Mouse (Mus musculus) embryonic facial prominence, embryonic 11.5 days (tissue): ENCODE measurements at regions not wholly inside any gene's neighbourhood (a gene's known extent, or its start where the extent isn't known, plus 50 kb on each side); places are given as distances from the start of the nearest gene placed in this dataset.

Experiments
- ATAC-seq: fragments of 200-750 bp; cut with Nextera tagmentation; replicated peaks from 2 replicates; pipeline ENCODE4 v1.8.0; 2017; ENCODE audit warnings: low read depth; ENCODE audit not compliant: insufficient number of reproducible peaks, low FRiP score, low TSS enrichment
- DNase-seq: peaks from one replicate; pipeline ENCODE4 v3.0.0-alpha.2; 2015; ENCODE audit warnings: low spot score
- H3K27ac ChIP-seq: fragments of 300-500 bp; sonication (generic); replicated peaks from 2 replicates; pipeline ENCODE4 v1.5.1; 2014; ENCODE audit warnings: mild to moderate bottlenecking, low read depth, low read length, control low read depth
- H3K27me3 ChIP-seq: fragments of 300-500 bp; sonication (generic); 2 replicates; pipeline ENCODE4 v1.6.1; 2014; ENCODE audit warnings: mild to moderate bottlenecking, low read length, moderate library complexity, mixed read lengths; ENCODE audit not compliant: control insufficient read depth, insufficient read depth
- H3K36me3 ChIP-seq: fragments of 300-500 bp; sonication (generic); replicated peaks from 2 replicates; pipeline ENCODE4 v1.6.1; 2014; ENCODE audit warnings: low read depth, mild to moderate bottlenecking, low read length, moderate library complexity, mixed read lengths; ENCODE audit not compliant: control insufficient read depth, insufficient read depth
- H3K4me1 ChIP-seq: fragments of 300-500 bp; sonication (generic); 2 replicates; pipeline ENCODE4 v1.6.1; 2014; ENCODE audit warnings: low read length, mixed read lengths; ENCODE audit not compliant: control insufficient read depth, insufficient read depth
- H3K4me2 ChIP-seq: fragments of 300-500 bp; sonication (generic); 2 replicates; pipeline ENCODE4 v1.6.1; 2014; ENCODE audit warnings: low read depth, mild to moderate bottlenecking, control low read depth, low read length, moderate library complexity
- H3K4me3 ChIP-seq: fragments of 300-500 bp; sonication (generic); 2 replicates; pipeline ENCODE4 v1.5.1; 2014; ENCODE audit warnings: low read depth, low read length, control low read depth
- H3K9ac ChIP-seq: fragments of 300-500 bp; sonication (generic); replicated peaks from 2 replicates; pipeline ENCODE4 v1.6.1; 2014; ENCODE audit warnings: mild to moderate bottlenecking, control low read depth, low read length
- H3K9me3 ChIP-seq: fragments of 300-500 bp; sonication (generic); replicated peaks from 2 replicates; pipeline ENCODE4 v1.6.1; 2016; ENCODE audit warnings: mild to moderate bottlenecking, low read length, inconsistent platforms, mixed read lengths; ENCODE audit not compliant: control insufficient read depth
- WGBS: fragments of 180-500 bp; shearing (Covaris S2); extraction: QIAGEN DNeasy Blood & Tissue Kit; methylation state at CpG from one replicate; pipeline ENCODE4 v1.1.7; 2014; 5-methylcytosine and 5-hydroxymethylcytosine counted together

- H3K27me3 ChIP-seq: no peaks in the 10 kb centered on the region
- H3K4me1 ChIP-seq: no peaks in the 10 kb centered on the region
- DNase-seq: no peak
- no peaks in the 10 kb centered on the region for H3K9me3 ChIP-seq
- 89% methylated on average over 5 of the region's 5 CpGs for WGBS
- no peak for ATAC-seq
- H3K4me2 ChIP-seq: no peak overlapping the region
- H3K36me3 ChIP-seq: no peaks in the 10 kb centered on the region
- no peak overlapping the region for H3K4me3 ChIP-seq
- no peak overlapping the region for H3K9ac ChIP-seq
- no peak overlapping the region for H3K27ac ChIP-seq
These were observed 176.5 kb downstream of the Matn1 start for GRCm38 (mm10) chr4:131120680-131121079.

GRCm38 (mm10) chr4:131125975-131126374 lies 181.8 kb downstream of the Matn1 start:
- Histone ChIP-seq H3K4me3 (no peak overlapping the region), H3K9me3 (no peaks in the 10 kb centered on the region), H3K27me3 (no peaks in the 10 kb centered on the region), H3K36me3 (no peaks in the 10 kb centered on the region), H3K9ac (no peak overlapping the region), H3K4me1 (no peaks in the 10 kb centered on the region), H3K27ac (no peak overlapping the region), H3K4me2 (no peak overlapping the region)
- DNase-seq (no peak), ATAC-seq (no peak)
- WGBS: 39% methylated on average over 7 of the region's 7 CpGs

- DNase-seq (no peak), ATAC-seq (no peak)
- H3K27me3 ChIP-seq: no peaks in the 10 kb centered on the region
- H3K9ac ChIP-seq: no peak overlapping the region
- WGBS: 90% methylated on average over 6 of the region's 6 CpGs
- no peaks in the 10 kb centered on the region for H3K9me3 ChIP-seq
- H3K36me3 ChIP-seq: no peaks in the 10 kb centered on the region
- H3K4me1 ChIP-seq: no peaks in the 10 kb centered on the region
- no peak overlapping the region for H3K4me3 ChIP-seq
- H3K27ac ChIP-seq: no peak overlapping the region
- no peak overlapping the region for H3K4me2 ChIP-seq
These were observed 182.7 kb downstream of the Matn1 start for GRCm38 (mm10) chr4:131126901-131127300.

GRCm38 (mm10) chr4:131128646-131129045 lies 184.5 kb downstream of the Matn1 start:
- no peak overlapping the region for H3K27ac ChIP-seq
- H3K27me3 ChIP-seq: no peaks in the 10 kb centered on the region
- H3K9ac ChIP-seq: no peak overlapping the region
- no peak overlapping the region for H3K4me2 ChIP-seq
- no peaks in the 10 kb centered on the region for H3K9me3 ChIP-seq
- no peaks in the 10 kb centered on the region for H3K4me1 ChIP-seq
- H3K4me3 ChIP-seq: no peak overlapping the region
- ATAC-seq (no peak), DNase-seq (no peak)
- WGBS: 39% methylated on average over 3 of the region's 3 CpGs
- no peaks in the 10 kb centered on the region for H3K36me3 ChIP-seq

GRCm38 (mm10) chr4:131132201-131132600 lies 188.0 kb downstream of the Matn1 start:
- H3K27ac ChIP-seq: no peak overlapping the region
- no peak for ATAC-seq
- no peaks in the 10 kb centered on the region for H3K9me3 ChIP-seq

GRCm38 (mm10) chr4:131132781-131133180 lies 188.6 kb downstream of the Matn1 start:
- Histone ChIP-seq H3K27ac (no peak overlapping the region), H3K4me1 (no peaks in the 10 kb centered on the region), H3K9me3 (no peaks in the 10 kb centered on the region), H3K27me3 (no peaks in the 10 kb centered on the region), H3K9ac (no peak overlapping the region), H3K36me3 (no peaks in the 10 kb centered on the region), H3K4me3 (no peak overlapping the region), H3K4me2 (no peak overlapping the region)
- 69% methylated on average over 9 of the region's 9 CpGs for WGBS
- ATAC-seq (no peak), DNase-seq (no peak)

More at GRCm38 (mm10) chr4:131132201-131132600, 188.0 kb downstream of the Matn1 start:
- Histone ChIP-seq H3K4me3 (no peak overlapping the region), H3K36me3 (no peaks in the 10 kb centered on the region), H3K9ac (no peak overlapping the region), H3K4me1 (no peaks in the 10 kb centered on the region), H3K4me2 (no peak overlapping the region), H3K27me3 (no peaks in the 10 kb centered on the region)
- no peak for DNase-seq
- WGBS: 50% methylated on average over 1 of the region's 1 CpGs

GRCm38 (mm10) chr4:131135841-131136240 lies 191.7 kb downstream of the Matn1 start:
- DNase-seq (no peak), ATAC-seq (no peak)
- Histone ChIP-seq H3K27ac (no peak overlapping the region), H3K9me3 (no peaks in the 10 kb centered on the region), H3K4me2 (no peak overlapping the region), H3K27me3 (no peaks in the 10 kb centered on the region), H3K9ac (no peak overlapping the region), H3K4me1 (no peaks in the 10 kb centered on the region), H3K4me3 (no peak overlapping the region), H3K36me3 (no peaks in the 10 kb centered on the region)
- WGBS: 79% methylated on average over 4 of the region's 4 CpGs

- H3K36me3 ChIP-seq: no peaks in the 10 kb centered on the region
- no peaks in the 10 kb centered on the region for H3K9me3 ChIP-seq
- ATAC-seq: no peak
- no peak overlapping the region for H3K4me3 ChIP-seq
- no peak overlapping the region for H3K4me2 ChIP-seq
- no peak overlapping the region for H3K9ac ChIP-seq
- 85% methylated on average over 13 of the region's 13 CpGs for WGBS
- H3K27ac ChIP-seq: no peak overlapping the region
- H3K4me1 ChIP-seq: no peaks in the 10 kb centered on the region
- DNase-seq: no peak
- no peaks in the 10 kb centered on the region for H3K27me3 ChIP-seq
These were observed 194.7 kb downstream of the Matn1 start for GRCm38 (mm10) chr4:131138891-131139290.
